Mouse (Mus musculus) hindbrain, embryonic 13.5 days (tissue): Measurements from ENCODE around the gene Gm28043. TPM values are rescaled to one million over a fixed set of nuclear protein-coding genes. Genes with fewer than 3 reads are reported as not detected.

Source experiments
- ATAC-seq: fragments of 200-750 bp; cut with Nextera tagmentation; 2 replicates; pipeline ENCODE4 v1.8.0; 2017; ENCODE audit warnings: moderate TSS enrichment; ENCODE audit not compliant: low FRiP score
- H3K27ac ChIP-seq: fragments of 300-500 bp; sonication (generic); 2 replicates; pipeline ENCODE4 v1.5.1; 2015; ENCODE audit warnings: inconsistent platforms, mild to moderate bottlenecking, moderate library complexity
- H3K27me3 ChIP-seq: fragments of 300-500 bp; sonication (generic); 2 replicates; pipeline ENCODE4 v1.6.1; 2015; ENCODE audit warnings: mild to moderate bottlenecking, inconsistent platforms
- H3K36me3 ChIP-seq: fragments of 300-500 bp; sonication (generic); 2 replicates; pipeline ENCODE4 v1.6.1; 2015; ENCODE audit warnings: mild to moderate bottlenecking, inconsistent platforms
- H3K4me1 ChIP-seq: fragments of 300-500 bp; sonication (generic); replicated peaks from 2 replicates; pipeline ENCODE4 v1.6.1; 2015; ENCODE audit warnings: inconsistent platforms
- H3K4me2 ChIP-seq: fragments of 300-500 bp; sonication (generic); 2 replicates; pipeline ENCODE4 v1.6.1; 2015; ENCODE audit warnings: inconsistent platforms, mild to moderate bottlenecking, moderate library complexity
- H3K4me3 ChIP-seq: fragments of 300-500 bp; sonication (generic); 2 replicates; pipeline ENCODE4 v1.5.1; 2015; ENCODE audit warnings: mild to moderate bottlenecking, inconsistent platforms
- H3K9ac ChIP-seq: fragments of 300-500 bp; sonication (generic); 2 replicates; pipeline ENCODE4 v1.6.1; 2015; ENCODE audit warnings: mild to moderate bottlenecking, inconsistent platforms
- H3K9me3 ChIP-seq: fragments of 300-500 bp; sonication (generic); 2 replicates; pipeline ENCODE4 v1.6.1; 2016; ENCODE audit warnings: inconsistent platforms
- WGBS: fragments of 180-500 bp; shearing (Covaris S2); methylation state at CpG from one replicate; pipeline ENCODE4 v1.1.7; 2015; 5-methylcytosine and 5-hydroxymethylcytosine counted together
- polyA plus RNA-seq: library from polyadenylated mRNA; unstranded; fragments of >200 nt; fragmentation: Nextera tagmentation; extraction: Ambion mirVana; gene quantifications from 2 replicates; pipeline ENCODE4 v1.2.1, GENCODE M21; 2015

Gene Gm28043
- polyA plus RNA-seq, 1 experiment from 2014 or later = 2.9 TPM

DNA sequence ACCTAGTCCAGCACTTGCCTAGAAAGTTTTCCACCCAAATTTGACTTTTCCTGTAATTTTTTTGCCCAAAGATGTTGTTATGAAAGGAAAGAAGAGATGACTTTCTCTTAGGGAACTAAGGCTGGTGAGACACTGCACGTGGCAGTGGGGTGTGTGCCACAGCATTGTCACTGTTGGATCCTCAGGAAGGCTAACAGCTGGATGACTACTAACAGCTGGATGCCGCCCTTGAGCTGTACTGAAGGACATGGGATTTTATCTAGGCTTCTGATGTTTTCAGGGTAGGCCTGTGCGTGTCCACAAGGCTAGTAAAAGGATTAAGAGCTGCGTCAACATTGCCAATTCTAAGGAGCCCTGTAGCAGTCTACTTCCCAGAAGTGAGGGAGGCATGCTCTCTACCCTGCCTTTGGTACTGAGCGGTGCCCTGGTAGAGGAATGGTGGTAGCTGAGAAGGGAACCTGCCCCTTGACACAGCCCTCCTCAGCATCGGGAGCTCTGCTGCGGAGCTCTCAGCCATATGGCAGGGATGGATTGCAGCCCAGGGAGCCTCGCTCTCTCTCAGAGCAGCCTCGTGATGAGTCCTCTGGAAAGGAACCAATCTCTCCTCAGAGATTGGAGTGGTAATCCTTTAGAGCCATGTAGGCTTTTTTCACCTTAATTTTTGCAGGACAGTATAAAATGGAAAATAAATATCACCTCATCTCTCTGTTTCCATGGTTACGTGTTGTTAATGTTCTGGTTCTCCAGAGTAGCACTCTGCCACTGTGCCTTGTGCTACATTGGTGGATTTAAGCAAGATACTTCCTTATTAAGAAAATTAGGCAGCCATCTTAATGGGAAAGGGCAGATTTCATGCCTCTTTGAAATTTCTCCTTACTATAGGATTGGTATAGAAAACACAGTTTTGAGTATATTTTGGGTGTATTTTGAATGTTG is 53.6 kb downstream of the Gm28043 start:
- Histone ChIP-seq H3K27ac (peak overlapping the region; percentile 75), H3K36me3 (peaks cover 44% of the 10 kb centered on the region), H3K4me1 (peaks cover 15% of the 10 kb centered on the region), H3K9me3 (no peaks in the 10 kb centered on the region), H3K4me3 (no peak overlapping the region), H3K4me2 (no peak overlapping the region), H3K27me3 (no peaks in the 10 kb centered on the region), H3K9ac (peak overlapping the region; percentile 40; the same call in 1 of the 2 replicates)
- WGBS = 77% methylated on average over 10 of the region's 10 CpGs
- 0 out of 2 replicates have a peak, but pooled peaks have one; percentile 46 for ATAC-seq

DNA sequence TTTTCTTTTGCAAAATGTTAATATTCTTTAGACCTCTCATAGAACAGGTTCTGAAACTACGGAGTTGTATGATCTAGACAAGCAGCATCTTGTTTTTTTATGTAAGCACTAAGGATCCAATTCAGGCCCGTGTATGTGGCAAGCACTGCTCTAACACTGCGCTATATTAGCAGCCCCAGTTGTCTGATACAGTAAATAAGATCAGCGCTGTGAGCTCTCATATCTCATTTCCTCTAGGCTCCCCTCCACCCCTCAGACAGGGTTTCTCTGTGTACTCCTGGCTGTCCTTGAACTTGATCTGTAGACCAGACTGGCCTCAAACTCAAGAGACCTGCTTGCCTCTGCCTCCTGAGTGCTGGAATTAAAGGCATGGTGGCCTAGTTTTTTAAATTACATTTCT is 54.4 kb downstream of the Gm28043 start:
- H3K27me3 ChIP-seq = no peaks in the 10 kb centered on the region
- peaks cover 45% of the 10 kb centered on the region for H3K36me3 ChIP-seq
- H3K27ac ChIP-seq = peak overlapping the region; percentile 52; the same call in 1 of the 2 replicates
- H3K9ac ChIP-seq = no peak overlapping the region
- H3K4me1 ChIP-seq = peaks cover 15% of the 10 kb centered on the region
- 90% methylated on average over 4 of the region's 4 CpGs for WGBS
- H3K4me2 ChIP-seq = no peak overlapping the region
- H3K4me3 ChIP-seq = no peak overlapping the region
- no peak for ATAC-seq
- H3K9me3 ChIP-seq = no peaks in the 10 kb centered on the region

DNA sequence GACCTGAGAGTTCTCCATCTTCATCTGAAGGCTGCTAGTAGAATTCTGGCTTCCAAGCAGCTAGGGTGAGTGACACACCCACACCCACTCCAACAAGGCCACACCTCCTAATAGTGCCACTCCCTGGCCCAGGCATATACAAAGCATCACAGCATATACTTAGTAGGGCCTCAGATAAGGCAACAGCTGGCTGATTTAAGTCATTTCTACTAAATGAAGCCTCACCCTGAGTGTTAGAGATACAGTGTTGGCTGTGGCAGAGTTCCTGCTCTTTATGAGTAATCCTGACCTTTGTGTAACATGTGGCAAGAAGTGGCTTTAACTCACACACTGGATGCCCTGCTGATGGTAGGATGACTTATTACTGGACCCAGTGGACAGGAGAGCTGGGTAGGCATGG is 55.3 kb downstream of the Gm28043 start:
- Histone ChIP-seq H3K9me3 (no peaks in the 10 kb centered on the region), H3K4me2 (no peak overlapping the region), H3K27me3 (no peaks in the 10 kb centered on the region), H3K4me3 (no peak overlapping the region), H3K4me1 (peaks cover 15% of the 10 kb centered on the region), H3K9ac (no peak overlapping the region), H3K27ac (no peak overlapping the region), H3K36me3 (peaks cover 45% of the 10 kb centered on the region)
- no peak for ATAC-seq

GRCm38 (mm10) chr17:29671021-29671420 is 56.3 kb downstream of the Gm28043 start:
- no peak overlapping the region for H3K4me2 ChIP-seq
- H3K9me3 ChIP-seq = no peaks in the 10 kb centered on the region
- no peak overlapping the region for H3K4me3 ChIP-seq
- H3K9ac ChIP-seq = no peak overlapping the region
- no peak overlapping the region for H3K27ac ChIP-seq
- no peaks in the 10 kb centered on the region for H3K27me3 ChIP-seq
- WGBS = 89% methylated on average over 2 of the region's 2 CpGs
- peaks cover 15% of the 10 kb centered on the region for H3K4me1 ChIP-seq
- no peak for ATAC-seq
- H3K36me3 ChIP-seq = peaks cover 52% of the 10 kb centered on the region

GRCm38 (mm10) chr17:29673325-29673724 is 58.6 kb downstream of the Gm28043 start:
- WGBS = 94% methylated on average over 4 of the region's 4 CpGs
- Histone ChIP-seq H3K27me3 (no peaks in the 10 kb centered on the region), H3K27ac (no peak overlapping the region), H3K36me3 (peaks cover 69% of the 10 kb centered on the region), H3K9me3 (no peaks in the 10 kb centered on the region), H3K9ac (no peak overlapping the region), H3K4me1 (peaks cover 7% of the 10 kb centered on the region), H3K4me3 (no peak overlapping the region), H3K4me2 (no peak overlapping the region)
- no peak for ATAC-seq

- no peak overlapping the region for H3K9ac ChIP-seq
- 93% methylated on average over 8 of the region's 8 CpGs for WGBS
Observed at GRCm38 (mm10) chr17:29678526-29678925, 63.9 kb downstream of the Gm28043 start.

DNA sequence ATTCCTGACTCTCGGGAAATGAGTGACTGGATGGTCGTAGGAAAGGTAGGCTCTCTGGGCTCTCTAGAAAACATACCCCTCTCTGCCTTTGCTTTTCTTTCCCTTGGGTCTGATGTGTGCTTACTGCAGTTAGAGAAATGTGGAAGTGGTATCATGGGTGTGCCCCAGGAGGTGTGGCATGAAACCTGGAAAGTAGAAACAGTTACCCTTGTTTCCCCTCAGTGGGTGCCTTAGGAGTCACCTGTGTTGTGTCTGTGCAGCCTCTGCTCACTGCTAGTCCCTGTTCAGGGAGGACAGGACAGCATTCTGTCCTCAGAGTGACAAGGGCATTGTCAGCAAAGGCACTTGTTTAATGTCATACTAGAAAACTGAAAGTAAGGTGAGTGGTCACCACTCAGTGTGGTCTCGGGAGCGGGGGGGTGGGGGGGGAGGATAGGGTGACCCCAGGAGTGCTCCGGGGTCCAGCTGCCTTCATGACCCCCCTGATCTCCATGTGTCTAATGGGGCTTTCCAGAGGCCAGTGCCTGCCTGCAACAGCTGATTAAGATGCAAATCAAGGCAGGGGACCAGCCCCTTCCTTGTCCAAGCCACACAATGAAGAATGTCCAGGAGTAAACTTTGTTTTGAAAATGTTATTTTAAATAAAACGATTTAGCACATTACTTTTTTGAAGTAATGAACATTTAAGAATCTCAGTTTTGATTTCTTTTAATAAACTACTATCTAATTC is 64.5 kb downstream of the Gm28043 start:
- 0 out of 2 replicates have a peak, but pooled peaks cover 13% of the 10 kb centered on the region for H3K4me1 ChIP-seq
- H3K4me3 ChIP-seq = no peak overlapping the region
- no peak overlapping the region for H3K4me2 ChIP-seq
- no peak overlapping the region for H3K27ac ChIP-seq
- no peaks in the 10 kb centered on the region for H3K27me3 ChIP-seq
- no peak overlapping the region for H3K9ac ChIP-seq
- no peak for ATAC-seq
- H3K9me3 ChIP-seq = no peaks in the 10 kb centered on the region
- WGBS = 83% methylated on average over 6 of the region's 6 CpGs
- H3K36me3 ChIP-seq = peaks cover 97% of the 10 kb centered on the region

More at GRCm38 (mm10) chr17:29678526-29678925, 63.9 kb downstream of the Gm28043 start:
- Histone ChIP-seq H3K4me2 (no peak overlapping the region), H3K27me3 (no peaks in the 10 kb centered on the region), H3K9me3 (no peaks in the 10 kb centered on the region), H3K36me3 (peaks cover 97% of the 10 kb centered on the region), H3K27ac (no peak overlapping the region), H3K4me1 (0 out of 2 replicates have a peak, but pooled peaks cover 13% of the 10 kb centered on the region), H3K4me3 (no peak overlapping the region)
- ATAC-seq = no peak

DNA sequence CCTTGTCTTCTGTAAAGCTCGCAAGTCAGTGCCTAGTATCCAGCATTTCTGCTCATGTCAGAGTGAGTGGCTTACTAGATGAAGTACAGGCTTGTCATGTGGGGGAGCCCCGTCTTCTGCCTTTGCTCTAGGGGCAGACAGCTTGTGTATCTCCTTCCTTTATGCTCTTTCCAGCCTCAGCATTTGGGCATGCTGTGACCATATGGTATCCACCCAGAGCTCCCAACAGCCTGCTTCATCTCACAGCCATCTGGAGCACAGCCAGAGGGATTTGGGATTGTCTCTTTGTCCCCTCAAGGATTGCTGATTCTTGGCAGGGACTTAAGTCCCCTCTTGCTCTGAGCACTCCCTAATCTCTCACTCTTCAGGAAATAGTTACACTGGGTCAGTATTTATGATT is 65.5 kb downstream of the Gm28043 start:
- H3K9ac ChIP-seq = no peak overlapping the region
- no peaks in the 10 kb centered on the region for H3K9me3 ChIP-seq
- peak overlapping the region; percentile 55 for H3K27ac ChIP-seq
- no peak overlapping the region for H3K4me2 ChIP-seq
- peaks cover 98% of the 10 kb centered on the region for H3K36me3 ChIP-seq
- H3K4me3 ChIP-seq = no peak overlapping the region
- H3K4me1 ChIP-seq = 0 out of 2 replicates have a peak, but pooled peaks cover 13% of the 10 kb centered on the region
- ATAC-seq = no peak
- H3K27me3 ChIP-seq = no peaks in the 10 kb centered on the region
- 54% methylated on average over 2 of the region's 2 CpGs for WGBS

DNA sequence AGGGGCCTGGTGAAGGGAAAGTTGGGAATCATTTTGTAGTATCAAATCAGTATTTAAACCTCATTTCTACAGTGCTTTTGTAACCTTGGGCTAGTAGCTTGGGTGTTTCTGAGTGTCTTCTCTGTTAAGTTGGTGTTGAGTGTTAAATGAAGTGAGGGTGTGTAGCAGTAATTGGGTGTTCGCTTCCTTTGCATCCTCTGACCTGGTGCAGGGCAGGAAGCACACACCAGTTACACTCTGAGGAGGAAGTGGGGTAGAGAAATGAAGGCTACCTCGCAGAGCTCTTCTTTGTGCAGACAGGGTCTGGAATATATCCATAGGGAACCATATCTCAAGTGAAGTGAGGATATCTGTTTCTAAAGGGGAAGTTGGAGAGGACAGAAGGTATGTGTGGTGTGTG is 66.2 kb downstream of the Gm28043 start:
- Histone ChIP-seq H3K9me3 (no peaks in the 10 kb centered on the region), H3K9ac (no peak overlapping the region), H3K27ac (peak overlapping the region; percentile 55; the same call in 1 of the 2 replicates), H3K36me3 (peaks cover 98% of the 10 kb centered on the region), H3K27me3 (no peaks in the 10 kb centered on the region), H3K4me2 (no peak overlapping the region), H3K4me1 (0 out of 2 replicates have a peak, but pooled peaks cover 13% of the 10 kb centered on the region), H3K4me3 (no peak overlapping the region)
- no peak for ATAC-seq
- WGBS = 92% methylated on average over 2 of the region's 2 CpGs

- Histone ChIP-seq H3K27me3 (no peaks in the 10 kb centered on the region), H3K27ac (no peak overlapping the region)
- ATAC-seq = no peak
Observed at GRCm38 (mm10) chr17:29681669-29682068, 67.0 kb downstream of the Gm28043 start.

DNA sequence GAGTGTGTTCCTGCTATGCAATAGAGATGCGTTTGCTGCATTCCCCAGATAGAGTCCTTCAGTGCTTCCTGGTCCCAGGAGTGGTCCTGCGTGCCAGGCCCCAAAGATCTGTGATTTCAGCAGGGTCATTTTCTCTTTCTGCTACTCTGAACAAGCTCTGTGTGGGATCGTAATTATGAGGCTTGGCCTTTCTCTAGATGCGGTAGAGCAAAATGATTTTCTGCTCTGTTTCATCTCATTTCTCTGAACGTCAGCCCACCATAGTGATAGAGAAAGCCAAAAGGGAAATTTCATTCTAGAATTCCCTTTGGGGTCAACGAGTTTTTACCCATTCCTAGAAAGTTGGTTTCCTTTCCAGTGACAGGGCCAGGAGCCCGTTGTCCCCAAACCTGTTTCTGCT is 67.6 kb downstream of the Gm28043 start:
- H3K4me2 ChIP-seq = no peak overlapping the region
- ATAC-seq = no peak
- WGBS = 74% methylated on average over 7 of the region's 7 CpGs

More at GRCm38 (mm10) chr17:29681669-29682068, 67.0 kb downstream of the Gm28043 start:
- no peak overlapping the region for H3K4me3 ChIP-seq
- no peaks in the 10 kb centered on the region for H3K9me3 ChIP-seq
- no peak overlapping the region for H3K4me2 ChIP-seq
- 0 out of 2 replicates have a peak, but pooled peaks cover 13% of the 10 kb centered on the region for H3K4me1 ChIP-seq
- no peak overlapping the region for H3K9ac ChIP-seq
- 96% methylated on average over 9 of the region's 9 CpGs for WGBS
- peaks cover 98% of the 10 kb centered on the region for H3K36me3 ChIP-seq

GRCm38 (mm10) chr17:29683127-29683526 is 68.5 kb downstream of the Gm28043 start:
- H3K4me2 ChIP-seq = no peak overlapping the region

More for the DNA sequence above, 67.6 kb downstream of the Gm28043 start:
- H3K27ac ChIP-seq = no peak overlapping the region
- no peak overlapping the region for H3K4me3 ChIP-seq
- H3K9me3 ChIP-seq = no peaks in the 10 kb centered on the region
- 0 out of 2 replicates have a peak, but pooled peaks cover 13% of the 10 kb centered on the region for H3K4me1 ChIP-seq
- no peaks in the 10 kb centered on the region for H3K27me3 ChIP-seq
- H3K36me3 ChIP-seq = peaks cover 96% of the 10 kb centered on the region
- H3K9ac ChIP-seq = no peak overlapping the region

More at GRCm38 (mm10) chr17:29683127-29683526, 68.5 kb downstream of the Gm28043 start:
- no peaks in the 10 kb centered on the region for H3K27me3 ChIP-seq
- no peaks in the 10 kb centered on the region for H3K9me3 ChIP-seq
- no peak overlapping the region for H3K4me3 ChIP-seq
- H3K36me3 ChIP-seq = peaks cover 95% of the 10 kb centered on the region
- 73% methylated on average over 2 of the region's 2 CpGs for WGBS
- H3K9ac ChIP-seq = no peak overlapping the region
- 0 out of 2 replicates have a peak, but pooled peaks cover 13% of the 10 kb centered on the region for H3K4me1 ChIP-seq
- ATAC-seq = no peak
- no peak overlapping the region for H3K27ac ChIP-seq
